Mouse (Mus musculus) CH12.LX (cell line): ENCODE measurements at regions not wholly inside any gene's neighbourhood (a gene's known extent, or its start where the extent isn't known, plus 50 kb on each side); places are given as distances from the start of the nearest gene placed in this dataset.

Experiments
- DNase-seq: peaks from one replicate; pipeline ENCODE4 v3.0.0-alpha.2; 2013; ENCODE audit errors: extremely low read depth
- H3K27ac ChIP-seq: 2 replicates; pipeline ENCODE4 v1.5.1; 2012; ENCODE audit warnings: low read depth, mild to moderate bottlenecking, control low read depth, moderate library complexity; ENCODE audit not compliant: insufficient read depth
- H3K27me3 ChIP-seq: replicated peaks from 2 replicates; pipeline ENCODE3; 2012; ENCODE audit warnings: inconsistent platforms
- H3K36me3 ChIP-seq, 2 experiments: replicated peaks in 1 of 2; 2 replicates each; pipeline versions ENCODE3 to v1.6.1; 2012; ENCODE audit warnings: inconsistent platforms in 1 of 2, low read length in 1 of 2, mild to moderate bottlenecking in 1 of 2, mixed read lengths in 1 of 2, moderate library complexity in 1 of 2; ENCODE audit not compliant: control insufficient read depth in 1 of 2, insufficient read depth in 1 of 2
- H3K4me1 ChIP-seq, 2 experiments: 2 replicates each; pipeline ENCODE4 v1.6.1; 2012; ENCODE audit warnings: inconsistent platforms in 1 of 2, moderate library complexity in 1 of 2; ENCODE audit not compliant: insufficient read depth in 2 of 2, control insufficient read depth in 1 of 2
- H3K4me2 ChIP-seq: 2 replicates; pipeline ENCODE4 v1.6.1; 2012; ENCODE audit warnings: low read depth, mild to moderate bottlenecking, control low read depth; ENCODE audit not compliant: poor library complexity, insufficient read depth, severe bottlenecking
- H3K4me3 ChIP-seq, 3 experiments: fragments of 150-350 bp in 1 of 3; sonication (generic) in 1 of 3; replicated peaks in 1 of 3; 2 replicates each; pipeline versions ENCODE3 to v1.5.1; 2011 to 2012; ENCODE audit warnings: low read depth in 2 of 3, low read length in 2 of 3, mild to moderate bottlenecking in 2 of 3, moderate library complexity in 2 of 3, control low read depth in 1 of 3, improper control_type of control experiment in 1 of 3, inconsistent platforms in 1 of 3, mixed read lengths in 1 of 3; ENCODE audit not compliant: poor library complexity in 1 of 3
- H3K79me2 ChIP-seq: replicated peaks from 2 replicates; pipeline ENCODE4 v1.6.1; 2012; ENCODE audit warnings: mild to moderate bottlenecking, moderate library complexity; ENCODE audit not compliant: control insufficient read depth, poor library complexity, insufficient read depth, severe bottlenecking; ENCODE audit errors: extremely low read depth
- H3K9ac ChIP-seq: 2 replicates; pipeline ENCODE4 v1.6.1; 2012; ENCODE audit warnings: low read depth, mild to moderate bottlenecking, control low read depth, moderate library complexity; ENCODE audit not compliant: insufficient read depth
- H3K9me3 ChIP-seq: replicated peaks from 2 replicates; pipeline ENCODE3; 2012; ENCODE audit warnings: low read length, inconsistent platforms, mixed read lengths
- BHLHE40 ChIP-seq: IDR thresholded peaks from 2 replicates; pipeline ENCODE4 v1.6.1; 2011; ENCODE audit warnings: mild to moderate bottlenecking, low read depth, low read length, improper control_type of control experiment
- E2F4 ChIP-seq: IDR thresholded peaks from 2 replicates; pipeline ENCODE4 v1.6.1; 2011; ENCODE audit warnings: low read depth, low read length, improper control_type of control experiment; ENCODE audit not compliant: insufficient replicate concordance
- ELF1 ChIP-seq: IDR thresholded peaks from 2 replicates; pipeline ENCODE4 v1.6.1; 2014; ENCODE audit warnings: low read depth, mild to moderate bottlenecking, inconsistent platforms, low read length, improper control_type of control experiment
- GABPA ChIP-seq: IDR thresholded peaks from 2 replicates; pipeline ENCODE4 v1.6.1; 2012; ENCODE audit warnings: low read depth, low read length, improper control_type of control experiment, inconsistent platforms; ENCODE audit not compliant: insufficient replicate concordance
- JUND ChIP-seq: conservative IDR thresholded peaks from 2 replicates; pipeline ENCODE4 v1.6.1; 2011; ENCODE audit warnings: low read depth, low read length, improper control_type of control experiment
- KAT2A ChIP-seq: IDR thresholded peaks from 2 replicates; pipeline ENCODE4 v1.6.1; 2012; ENCODE audit warnings: low read length, improper control_type of control experiment, inconsistent platforms; ENCODE audit not compliant: insufficient replicate concordance
- MAX ChIP-seq: IDR thresholded peaks from 2 replicates; pipeline ENCODE4 v1.6.1; 2011; ENCODE audit warnings: low read length, improper control_type of control experiment
- MAZ ChIP-seq: IDR thresholded peaks from 2 replicates; pipeline ENCODE4 v1.6.1; 2012; ENCODE audit warnings: low read depth, mild to moderate bottlenecking, inconsistent platforms, low read length, improper control_type of control experiment, moderate library complexity
- MYC ChIP-seq: IDR thresholded peaks from 2 replicates; pipeline ENCODE4 v1.6.1; 2011; ENCODE audit warnings: low read depth, mild to moderate bottlenecking, improper control_type of control experiment, low read length
- NRF1 ChIP-seq: IDR thresholded peaks from 2 replicates; pipeline ENCODE4 v1.6.1; 2014; ENCODE audit warnings: low read depth, mild to moderate bottlenecking, inconsistent platforms, low read length, improper control_type of control experiment, moderate library complexity
- PAX5 ChIP-seq: IDR thresholded peaks from 2 replicates; pipeline ENCODE4 v1.6.1; 2012; ENCODE audit warnings: low read length, inconsistent platforms, mixed read lengths
- POLR2AphosphoS2 ChIP-seq: IDR thresholded peaks from 2 replicates; pipeline ENCODE4 v1.6.1; 2011; ENCODE audit warnings: low read depth, low read length, improper control_type of control experiment
- RAD21 ChIP-seq: IDR thresholded peaks from 2 replicates; pipeline ENCODE4 v1.6.1; 2011; ENCODE audit warnings: low read depth, mild to moderate bottlenecking, low read length, improper control_type of control experiment, moderate library complexity
- RCOR1 ChIP-seq: conservative IDR thresholded peaks from 2 replicates; pipeline ENCODE4 v1.6.1; 2012; ENCODE audit warnings: low read depth, mild to moderate bottlenecking, inconsistent platforms, low read length, improper control_type of control experiment
- SIN3A ChIP-seq: IDR thresholded peaks from 2 replicates; pipeline ENCODE4 v1.6.1; 2012; ENCODE audit warnings: low read length, improper control_type of control experiment, inconsistent platforms
- TBP ChIP-seq: conservative IDR thresholded peaks from 2 replicates; pipeline ENCODE4 v1.6.1; 2011; ENCODE audit warnings: low read depth, low read length, improper control_type of control experiment
- TCF12 ChIP-seq: IDR thresholded peaks from 2 replicates; pipeline ENCODE4 v1.6.1; 2014; ENCODE audit warnings: low read depth, mild to moderate bottlenecking, inconsistent platforms, low read length, improper control_type of control experiment
- UBTF ChIP-seq: IDR thresholded peaks from 2 replicates; pipeline ENCODE4 v1.6.1; 2012; ENCODE audit warnings: low read depth, mild to moderate bottlenecking, inconsistent platforms, low read length, improper control_type of control experiment, moderate library complexity
- USF2 ChIP-seq: conservative IDR thresholded peaks from 2 replicates; pipeline ENCODE4 v1.6.1; 2011; ENCODE audit warnings: low read depth, low read length, improper control_type of control experiment
- ZC3H11A ChIP-seq: IDR thresholded peaks from 2 replicates; pipeline ENCODE4 v1.6.1; 2012; ENCODE audit warnings: low read depth, mild to moderate bottlenecking, inconsistent platforms, low read length, improper control_type of control experiment
- dilution Hi-C: fragments of 300-500 bp; cut with MboI; formaldehyde crosslinking; loops from 2 replicates; pipeline ENCODE4 v1.14.3; 2020; ENCODE audit warnings: low sequenced_read_pairs; ENCODE audit not compliant: extremely low pct_unique_long_range_greater_than_20kb, extremely low pct_ligation_motif_present
- in situ Hi-C: fragments of 300-500 bp; cut with MboI; formaldehyde crosslinking; loops from 3 replicates; pipeline ENCODE4 v1.14.3; 2019; ENCODE audit warnings: low sequenced_read_pairs, low pct_ligation_motif_present, low pct_unique_long_range_greater_than_20kb, mixed read lengths

GRCm38 (mm10) chr12:113337271-113337670 is 151.5 kb downstream of the Tmem121 start:
- dilution Hi-C loops: no loop called here
- peak overlapping the region in 1 of 3 experiments; percentile 16 for H3K4me3 ChIP-seq
- no peak for DNase-seq
- H3K36me3 ChIP-seq: no peaks in the 10 kb centered on the region
- no peak overlapping the region for H3K9ac ChIP-seq
- no peaks in the 10 kb centered on the region for H3K27me3 ChIP-seq
- TF ChIP-seq ELF1 (no peak), RAD21 (no peak), MAX (no peak), ZC3H11A (no peak), PAX5 (no peak), KAT2A (no peak), USF2 (no peak), RCOR1 (no peak)
- no peak overlapping the region for H3K4me2 ChIP-seq
- H3K9me3 ChIP-seq: no peaks in the 10 kb centered on the region
- in situ Hi-C loops: no loop called here
- H3K79me2 ChIP-seq: no peaks in the 10 kb centered on the region
- H3K27ac ChIP-seq: no peak overlapping the region
- no peaks in the 10 kb centered on the region for H3K4me1 ChIP-seq

- H3K9ac ChIP-seq: no peak overlapping the region
- no peak overlapping the region for H3K4me2 ChIP-seq
- in situ Hi-C loops (no loop called here), dilution Hi-C loops (no loop called here)
- no peaks in the 10 kb centered on the region for H3K36me3 ChIP-seq
- H3K4me3 ChIP-seq: no peak overlapping the region
- no peaks in the 10 kb centered on the region for H3K79me2 ChIP-seq
- H3K4me1 ChIP-seq: no peaks in the 10 kb centered on the region
- no peaks in the 10 kb centered on the region for H3K9me3 ChIP-seq
- no peak for TF ChIP-seq TBP
- TF ChIP-seq ZC3H11A: no peak
- no peak for TF ChIP-seq E2F4
- DNase-seq: no peak
- H3K27me3 ChIP-seq: no peaks in the 10 kb centered on the region
- no peak overlapping the region for H3K27ac ChIP-seq
These were observed 150.4 kb upstream of the Adam6b start for GRCm38 (mm10) chr12:113338891-113339290.

GRCm38 (mm10) chr12:113341046-113341445 is 148.3 kb upstream of the Adam6b start:
- TF ChIP-seq GABPA: no peak
- TF ChIP-seq PAX5: no peak
- TF ChIP-seq MAZ: no peak
- TF ChIP-seq MAX: no peak
- TF ChIP-seq SIN3A: no peak
- no peak for TF ChIP-seq TCF12
- TF ChIP-seq NRF1: no peak
- no peak for TF ChIP-seq MYC
- no peak for TF ChIP-seq POLR2AphosphoS2
- TF ChIP-seq JUND: no peak
- no peak for TF ChIP-seq BHLHE40
- no peak for TF ChIP-seq UBTF
- no peaks in the 10 kb centered on the region for H3K79me2 ChIP-seq
- H3K9ac ChIP-seq: no peak overlapping the region
- no peaks in the 10 kb centered on the region for H3K9me3 ChIP-seq
- no peaks in the 10 kb centered on the region for H3K36me3 ChIP-seq
- no peaks in the 10 kb centered on the region for H3K27me3 ChIP-seq
- H3K4me3 ChIP-seq: no peak overlapping the region
- H3K4me2 ChIP-seq: no peak overlapping the region
- no peaks in the 10 kb centered on the region for H3K4me1 ChIP-seq
- dilution Hi-C loops: no loop called here
- in situ Hi-C loops: no loop called here
- DNase-seq: no peak
- no peak overlapping the region for H3K27ac ChIP-seq
